Mouse (Mus musculus) ovary, postnatal 36 days (tissue): ENCODE data around the gene Crocc2.
"Not testable (repeated sequence)": the region's sequence is repeated elsewhere in the genome, so short reads cannot be mapped to it uniquely, and the experiment has no call there.

Source experiments
- DNase-seq: peaks from one replicate; pipeline ENCODE4 v3.0.0; 2022; ENCODE audit warnings: low spot score, mixed read lengths

The Crocc2 gene

DNA sequence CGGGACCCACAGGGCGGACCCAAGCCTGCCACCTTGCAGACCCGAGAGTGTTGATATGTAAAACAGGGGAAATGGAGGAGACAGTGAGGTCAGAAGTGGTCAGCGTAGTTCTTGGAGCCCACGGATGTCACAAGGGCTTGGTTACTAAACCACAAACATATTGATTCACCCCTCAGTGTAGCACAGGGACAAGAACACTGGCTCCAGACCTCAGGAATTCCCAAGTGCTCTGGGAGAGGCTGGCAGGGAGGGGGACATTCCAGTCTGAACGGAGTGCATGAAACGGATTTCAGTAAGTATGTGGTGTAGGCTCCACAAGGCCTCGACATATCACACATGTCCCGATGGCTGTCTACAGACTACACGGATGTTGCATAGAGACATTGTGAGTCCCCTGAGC, 6.6 kb upstream of the Crocc2 start:
- DNase-seq: no peak

DNA sequence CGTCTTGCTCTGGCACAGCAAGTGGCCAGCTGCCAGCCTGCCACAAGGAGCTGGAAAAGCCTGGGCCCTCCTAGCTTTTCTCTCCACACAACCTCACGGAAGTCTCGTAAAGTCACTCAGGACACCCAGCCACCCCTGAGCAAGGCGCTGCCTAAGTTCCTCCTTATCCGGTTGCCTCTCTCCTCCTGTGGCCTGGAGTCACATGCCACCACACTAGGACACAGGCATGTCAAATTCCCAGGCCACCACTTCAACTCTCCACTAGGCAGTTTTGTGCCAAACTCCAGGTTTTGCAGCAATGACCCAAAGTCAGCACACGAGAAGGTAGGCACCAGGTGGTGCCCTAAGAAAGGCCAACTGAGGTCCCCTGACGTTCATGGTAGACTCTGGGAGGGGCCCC, 5.9 kb upstream of the Crocc2 start:
- no peak for DNase-seq

- DNase-seq: no peak
These were observed 3.1 kb upstream of the Crocc2 start for GRCm38 (mm10) chr1:93165447-93165846.

DNA sequence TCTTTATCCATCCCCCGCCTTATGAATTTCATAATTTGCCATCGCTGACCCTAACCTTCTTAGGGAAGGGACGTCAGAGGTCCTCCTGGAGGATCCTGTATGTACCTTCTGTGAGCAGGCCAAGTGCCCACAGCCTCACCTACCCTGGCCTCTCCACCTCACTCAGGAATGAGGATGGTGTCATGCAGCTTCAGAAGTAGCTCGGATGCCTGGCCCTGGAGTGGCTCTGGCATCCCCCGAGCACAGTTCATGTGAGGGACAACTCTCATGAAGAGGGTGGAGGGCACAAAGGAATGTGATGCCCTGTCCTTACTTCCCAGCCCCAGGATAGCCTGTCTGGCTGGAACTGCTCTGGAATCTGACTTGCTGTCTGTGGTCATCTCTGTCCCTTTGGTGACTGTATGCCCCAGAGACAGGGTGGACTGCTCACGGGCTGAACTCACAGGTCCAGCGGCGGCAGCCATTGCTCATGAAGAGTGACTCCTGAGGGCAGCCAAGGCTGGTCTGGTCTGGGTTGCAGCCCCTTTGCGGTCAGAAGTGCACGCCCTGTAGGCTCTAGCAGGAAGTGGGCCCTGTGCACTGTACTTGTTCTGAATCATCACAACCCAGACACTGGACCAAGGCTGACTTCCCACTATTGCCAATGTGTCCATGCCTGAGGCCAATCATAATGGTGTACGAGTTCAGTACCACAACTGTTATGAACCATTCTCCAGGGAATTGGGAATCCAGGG, 2.0 kb upstream of the Crocc2 start:
- no peak for DNase-seq

DNA sequence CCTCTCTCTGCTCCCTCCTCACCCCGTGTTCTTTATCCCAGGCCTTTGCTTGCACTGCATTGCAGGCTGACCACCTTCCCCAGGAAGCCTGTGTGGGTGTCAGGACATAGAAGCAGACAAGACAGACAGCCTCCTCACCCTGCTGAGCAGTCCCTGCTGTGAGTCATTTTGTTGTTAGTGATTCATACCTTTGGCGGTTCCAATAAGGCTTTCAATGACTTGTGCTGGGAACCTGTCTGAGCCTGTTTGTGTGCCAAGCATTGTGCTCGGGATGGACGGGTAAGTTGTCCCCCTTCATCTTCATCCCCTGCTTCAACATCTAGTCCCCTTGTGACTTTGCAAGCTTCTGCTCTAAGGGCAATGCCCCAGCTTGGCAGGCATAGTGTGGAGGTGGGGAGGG, 5.1 kb downstream of the Crocc2 start:
- DNase-seq: no peak

DNA sequence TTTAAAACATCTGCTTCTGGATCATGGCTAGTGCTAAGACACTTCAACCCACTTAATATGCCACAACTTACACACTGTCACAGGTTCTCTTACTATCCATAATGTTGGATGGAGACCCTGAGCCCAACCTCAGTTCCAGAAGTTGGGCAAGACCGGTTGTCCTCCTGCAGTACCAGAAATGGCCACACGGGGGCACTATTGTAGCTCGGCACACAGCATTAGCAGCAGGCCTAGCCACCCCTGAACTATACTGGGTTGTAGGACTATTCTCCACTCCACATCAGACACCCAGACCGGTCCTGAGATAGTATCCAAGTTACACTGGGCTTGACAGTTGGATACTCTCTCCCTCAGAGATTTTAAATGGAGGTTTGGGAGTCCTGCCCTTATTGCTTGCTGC, 5.9 kb downstream of the Crocc2 start:
- DNase-seq: peak; percentile 81

- no peak for DNase-seq
These were observed 7.3 kb downstream of the Crocc2 start for GRCm38 (mm10) chr1:93175849-93176248.

GRCm38 (mm10) chr1:93176525-93177332, 8.2 kb downstream of the Crocc2 start:
- DNase-seq: peak; percentile 79

DNA sequence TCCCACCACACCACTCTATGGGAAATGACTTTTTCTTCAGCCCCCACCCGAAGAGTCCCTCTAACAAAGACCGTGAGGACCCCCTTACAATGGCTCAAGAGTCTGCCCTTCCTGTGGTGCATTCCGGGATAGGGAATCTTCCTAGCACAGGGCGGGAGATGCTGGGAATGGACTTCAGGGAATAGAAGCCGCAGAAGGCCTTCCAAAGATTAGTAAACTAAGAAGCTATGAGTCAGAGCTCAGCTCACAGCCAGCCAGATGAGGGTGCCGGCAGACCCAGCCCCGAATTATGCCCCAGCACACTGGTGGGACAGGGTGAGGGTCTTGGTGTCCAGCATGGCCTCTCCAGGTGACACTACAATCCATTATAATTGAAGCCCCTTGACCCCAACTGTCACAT, 13.8 kb downstream of the Crocc2 start:
- no peak for DNase-seq

DNA sequence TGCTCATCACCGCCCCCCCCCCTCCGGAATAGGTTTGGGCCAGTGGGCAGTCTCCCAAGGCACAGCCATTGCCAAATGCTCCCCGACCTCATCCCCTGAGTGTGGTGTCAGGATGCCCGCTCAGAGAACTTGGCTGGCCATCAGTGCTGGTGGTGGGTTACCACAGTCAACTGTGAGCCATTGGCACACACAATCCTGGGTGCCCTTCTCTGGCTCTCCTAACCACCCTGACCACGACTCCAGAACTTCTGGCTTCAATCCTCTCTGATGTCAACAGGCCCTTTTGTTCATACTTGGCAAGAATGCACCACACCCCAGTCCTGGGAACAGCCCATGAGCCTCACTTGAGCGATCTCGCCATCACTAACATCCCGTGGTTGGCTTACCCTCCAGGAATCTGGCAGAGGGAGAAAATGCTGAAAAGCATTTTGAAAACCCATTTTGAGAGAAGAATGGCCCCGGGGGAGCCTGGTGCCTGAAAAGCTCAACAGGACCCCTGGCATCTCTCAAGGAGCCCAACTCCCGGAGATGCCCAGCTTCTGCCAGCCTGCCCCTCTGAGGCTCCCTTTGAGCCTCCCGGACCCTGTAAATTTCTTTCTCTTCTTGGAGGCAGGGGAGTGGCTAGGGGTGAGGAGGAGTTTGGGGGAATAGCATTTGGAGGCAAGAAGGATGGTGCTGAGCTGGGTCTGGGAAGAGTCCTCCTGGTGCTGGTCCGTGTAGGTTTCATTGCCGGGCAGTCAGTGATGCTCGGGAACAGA, 15.7 kb downstream of the Crocc2 start:
- no peak for DNase-seq

DNA sequence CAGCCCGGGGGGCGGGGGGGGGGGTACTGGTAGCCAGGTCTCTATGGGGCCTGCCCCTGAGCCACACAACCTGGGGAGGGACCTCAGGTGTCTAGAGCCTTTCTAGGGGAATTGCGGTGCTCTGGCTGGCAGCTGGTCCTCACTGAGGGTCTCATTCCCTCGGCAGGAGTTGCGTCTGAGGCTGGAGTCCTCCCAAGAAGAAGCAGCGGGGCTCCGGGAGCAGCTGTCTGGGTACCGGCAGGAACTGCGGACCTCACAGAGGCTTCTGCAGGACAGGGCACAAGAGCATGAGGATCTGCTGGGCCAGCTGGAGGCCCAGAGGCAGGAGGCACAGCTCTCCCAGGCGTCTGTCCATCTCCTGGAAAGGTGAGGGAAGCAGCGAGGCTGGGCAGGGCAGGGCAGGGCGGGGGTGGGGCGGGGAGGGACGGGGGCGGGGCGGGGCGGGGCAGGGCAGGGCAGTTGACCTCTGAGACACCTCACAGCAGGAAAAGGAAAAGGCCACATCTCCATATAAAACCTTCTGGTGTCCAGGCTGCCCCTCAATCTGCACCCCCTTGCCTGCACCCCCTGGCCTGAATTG, 22.3 kb downstream of the Crocc2 start:
- DNase-seq: no peak

GRCm38 (mm10) chr1:93194961-93195360, 26.4 kb downstream of the Crocc2 start:
- DNase-seq: no peak

- DNase-seq: not testable (repeated sequence)
These were observed 28.9 kb downstream of the Crocc2 start for GRCm38 (mm10) chr1:93197454-93197853.

- no peak for DNase-seq
These were observed 29.4 kb downstream of the Crocc2 start for GRCm38 (mm10) chr1:93197916-93198315.

- no peak for DNase-seq
These were observed 37.9 kb downstream of the Crocc2 start for GRCm38 (mm10) chr1:93206277-93206970.

DNA sequence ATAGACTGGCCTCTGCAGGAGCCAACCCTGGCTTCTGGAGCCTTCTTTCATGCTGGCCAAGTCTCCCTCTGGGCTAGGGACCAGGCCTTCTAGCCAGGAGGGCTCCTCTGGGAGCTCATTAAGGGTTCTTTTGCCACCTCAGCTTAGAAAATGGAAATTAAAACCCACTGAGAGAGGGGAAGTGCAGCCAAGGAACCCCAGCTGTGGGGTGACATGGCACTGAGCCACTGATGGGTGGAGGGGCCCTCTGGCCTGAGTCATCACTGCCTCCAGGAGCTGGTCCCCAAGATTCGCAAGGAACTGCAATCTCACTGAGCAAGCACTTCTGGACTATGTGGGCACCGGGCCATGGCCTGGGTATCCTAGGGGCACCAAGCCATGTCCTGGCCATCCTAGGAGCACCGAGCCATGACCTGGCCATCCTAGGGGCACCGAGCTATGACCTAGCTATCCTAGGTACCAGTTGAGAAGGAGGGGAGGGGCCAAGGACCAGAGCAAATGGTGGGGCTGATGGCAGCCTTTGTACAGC, 39.1 kb downstream of the Crocc2 start:
- no peak for DNase-seq

DNA sequence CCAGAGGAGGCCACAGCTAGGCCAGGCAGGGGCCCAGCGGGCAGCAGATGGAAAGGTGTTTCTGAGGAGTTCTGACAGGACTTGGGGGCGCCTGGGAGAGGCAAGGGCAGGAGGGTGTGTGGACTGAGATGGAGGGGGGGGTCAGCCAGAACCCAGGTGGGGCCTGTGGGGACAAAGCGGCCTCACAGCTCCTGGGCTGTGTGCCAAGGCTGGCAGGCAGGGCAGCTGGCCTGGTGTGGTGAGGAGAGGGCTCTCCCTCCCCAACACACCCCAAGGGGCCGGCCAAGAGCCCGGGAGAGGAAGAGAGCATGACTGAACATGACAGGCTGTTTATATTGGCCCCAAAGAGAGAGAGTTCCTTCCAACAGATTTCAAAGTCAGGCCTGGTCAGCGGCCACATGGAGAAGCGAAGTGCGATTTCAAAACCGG, 41.7 kb downstream of the Crocc2 start:
- peak; percentile 74 for DNase-seq

GRCm38 (mm10) chr1:93211019-93211418, 42.5 kb downstream of the Crocc2 start:
- DNase-seq: no peak

DNA sequence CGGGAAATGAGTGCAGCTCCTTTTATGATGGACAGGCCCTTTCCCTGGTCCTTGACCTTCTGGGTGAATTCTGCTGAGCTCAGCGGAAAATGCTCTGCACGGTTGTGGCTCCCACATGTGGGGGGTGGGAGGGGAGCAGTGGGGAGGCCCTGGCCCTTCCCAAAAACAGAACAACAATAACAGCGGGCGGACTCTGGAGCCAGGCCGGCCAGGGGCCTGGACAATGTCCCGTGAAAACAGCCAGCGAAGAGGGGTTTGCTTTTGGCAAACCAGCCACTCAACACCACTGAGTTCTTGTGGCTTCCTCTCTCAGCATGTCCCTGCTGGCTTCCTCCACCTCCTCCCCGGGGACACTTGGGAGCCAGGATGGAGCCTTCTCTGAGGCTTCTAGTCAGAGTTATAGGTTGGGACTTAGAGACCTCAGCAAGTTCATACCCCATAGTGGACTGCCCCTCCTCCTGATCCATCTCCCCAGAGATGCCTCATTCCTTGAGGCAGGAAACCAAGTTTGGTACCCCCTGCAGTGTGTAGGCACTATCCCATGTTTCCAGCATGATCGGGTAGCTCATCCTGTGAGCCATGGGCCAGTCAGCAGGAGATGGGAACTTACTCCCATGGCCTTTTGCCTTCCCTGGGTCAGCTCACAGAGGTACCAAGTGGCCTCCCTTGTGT, 43.2 kb downstream of the Crocc2 start:
- DNase-seq: peak; percentile 51

GRCm38 (mm10) chr1:93212441-93212840, 43.9 kb downstream of the Crocc2 start:
- DNase-seq: no peak

DNA sequence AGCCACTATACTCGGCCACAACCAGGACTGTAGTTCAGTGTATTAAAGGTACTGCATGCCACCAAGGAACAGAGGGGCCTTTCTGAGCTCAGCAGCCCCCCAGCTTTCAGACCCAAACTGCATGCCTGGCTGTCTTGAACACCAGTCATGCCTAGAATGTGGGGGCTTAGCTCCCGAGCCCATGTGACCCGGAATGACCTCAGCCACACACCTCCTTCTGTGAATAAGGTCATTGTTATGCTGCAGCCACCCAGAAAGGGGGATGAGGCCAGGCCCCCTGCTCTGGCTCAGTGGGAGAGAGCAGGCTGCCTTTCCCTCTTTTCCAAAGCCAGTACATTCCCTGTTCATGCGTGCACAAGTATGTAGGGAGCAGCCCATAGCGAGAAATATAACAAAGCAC, 46.1 kb downstream of the Crocc2 start:
- DNase-seq: no peak
